Comparison of ENCODE assay signal across 14 mouse cellular contexts in genomic region chr2:44590881-44591280, GRCm38 (mm10).
DNase-seq lines count a peak whose midpoint lies in the region; ATAC-seq and TF ChIP-seq lines count a peak whose summit lies in the region.
"Had no signal": no experiment of that assay in that cellular context is flagged by ENCODE, and none has a peak within 500 bp of the region (broad histone marks: within the 10 kb centered on the region; RNA-seq: fewer than 3 reads in every experiment).

No protein-coding gene starts in this region.

- H3K4me3 ChIP-seq in forebrain, embryonic 16.5 days (replicated peaks; ENCODE audit: low read length): no peak overlapping the region
- no peak overlapping the region for H3K4me3 ChIP-seq in forebrain, embryonic 11.5 days (ENCODE audit: low read depth, low read length)
- H3K4me3 ChIP-seq in kidney, adult 2 months (ENCODE audit: insufficient read depth, low read depth, low read length): no peak overlapping the region
- H3K4me3 ChIP-seq: limb, embryonic 10.5 days; liver, embryonic 13.5 days; neural tube, embryonic 13.5 days had no signal

- TF ChIP-seq POLR2A in kidney, adult 2 months (IDR thresholded peaks at IDR 0.05; ENCODE audit: low read depth, low read length): no peak

- 33% methylated on average over 4 of the region's 4 CpGs for WGBS in forebrain, embryonic 16.5 days
- 70% methylated on average over 4 of the region's 4 CpGs for WGBS in forebrain, embryonic 11.5 days
- WGBS in kidney, adult 2 months: 44% methylated on average over 4 of the region's 4 CpGs

- no peaks in the 10 kb centered on the region for H3K4me1 ChIP-seq in forebrain, embryonic 16.5 days (replicated peaks; ENCODE audit: control insufficient read depth, insufficient read depth, low read length)
- H3K4me1 ChIP-seq in forebrain, embryonic 11.5 days (replicated peaks; ENCODE audit: control insufficient read depth, insufficient read depth, low read length): no peaks in the 10 kb centered on the region
- peaks cover 3% of the 10 kb centered on the region; the same call in 1 of the 2 replicates for H3K4me1 ChIP-seq in kidney, adult 2 months (ENCODE audit: control insufficient read depth, insufficient read depth, low read length)
- H3K4me1 ChIP-seq: limb, embryonic 10.5 days; liver, embryonic 13.5 days; neural tube, embryonic 13.5 days had no signal

- peak; percentile 58; the same call in 1 of the 2 replicates for ATAC-seq in forebrain, embryonic 16.5 days
- no peak for ATAC-seq in forebrain, embryonic 11.5 days (replicated peaks; ENCODE audit: low FRiP score)
- ATAC-seq: activated CD4-positive, CD25-positive, alpha-beta regulatory T cell, adult 4 months; intestine, postnatal 0 days had no signal

- H3K4me2 ChIP-seq in forebrain, embryonic 16.5 days (ENCODE audit: low read length): no peak overlapping the region
- no peak overlapping the region for H3K4me2 ChIP-seq in forebrain, embryonic 11.5 days (ENCODE audit: low read depth, low read length, severe bottlenecking)
- H3K4me2 ChIP-seq: liver, embryonic 13.5 days; neural tube, embryonic 13.5 days had no signal

- no peaks in the 10 kb centered on the region for H3K36me3 ChIP-seq in forebrain, embryonic 16.5 days (ENCODE audit: control insufficient read depth, insufficient read depth)
- no peaks in the 10 kb centered on the region for H3K36me3 ChIP-seq in forebrain, embryonic 11.5 days (ENCODE audit: control insufficient read depth, insufficient read depth, low read length)
- no peaks in the 10 kb centered on the region for H3K36me3 ChIP-seq in kidney, adult 2 months (ENCODE audit: control insufficient read depth, insufficient read depth, low read length)
- H3K36me3 ChIP-seq: limb, embryonic 10.5 days; liver, embryonic 13.5 days had no signal

- no peaks in the 10 kb centered on the region for H3K9me3 ChIP-seq in forebrain, embryonic 16.5 days (ENCODE audit: control insufficient read depth, low read length)
- no peaks in the 10 kb centered on the region for H3K9me3 ChIP-seq in forebrain, embryonic 11.5 days (ENCODE audit: control insufficient read depth, low read length)
- H3K9me3 ChIP-seq: limb, embryonic 10.5 days; liver, embryonic 13.5 days; neural tube, embryonic 13.5 days had no signal

- no peak overlapping the region for H3K27ac ChIP-seq in forebrain, embryonic 16.5 days (ENCODE audit: low read length)
- H3K27ac ChIP-seq in forebrain, embryonic 11.5 days (ENCODE audit: low read depth, low read length): no peak overlapping the region
- H3K27ac ChIP-seq in kidney, adult 2 months (ENCODE audit: insufficient read depth, low read depth, low read length): no peak overlapping the region
- H3K27ac ChIP-seq: limb, embryonic 10.5 days; liver, embryonic 13.5 days; neural tube, embryonic 13.5 days had no signal

- TF ChIP-seq CTCF in kidney, adult 2 months (conservative IDR thresholded peaks at IDR 0.05; ENCODE audit: insufficient read depth, insufficient read length, low read depth, low read length): no peak

- peak; percentile 27 for DNase-seq in adrenal gland, postnatal 10 days
- no peak for DNase-seq in adrenal gland, postnatal 4 days (ENCODE audit: low spot score in 2 of 2)
- DNase-seq in forebrain, embryonic 11.5 days (ENCODE audit: low spot score): no peak
- DNase-seq in kidney, adult 2 months: peak; percentile 50
- DNase-seq in kidney, postnatal 4 days: no peak
- DNase-seq in cerebellum, postnatal 25 days: peak; percentile 29 to 58
- DNase-seq in gastrocnemius, postnatal 25 days: no peak
- DNase-seq: liver, embryonic 13.5 days had no signal

- H3K9ac ChIP-seq in forebrain, embryonic 16.5 days (replicated peaks; ENCODE audit: low read depth, low read length): no peak overlapping the region
- H3K9ac ChIP-seq in forebrain, embryonic 11.5 days (ENCODE audit: low read length): no peak overlapping the region
- H3K9ac ChIP-seq: liver, embryonic 13.5 days; neural tube, embryonic 13.5 days had no signal

- H3K27me3 ChIP-seq in forebrain, embryonic 16.5 days (replicated peaks; ENCODE audit: control insufficient read depth, insufficient read depth, low read length): no peaks in the 10 kb centered on the region
- no peaks in the 10 kb centered on the region for H3K27me3 ChIP-seq in forebrain, embryonic 11.5 days (ENCODE audit: control insufficient read depth, insufficient read depth, low read length)
- no peaks in the 10 kb centered on the region for H3K27me3 ChIP-seq in kidney, adult 2 months (replicated peaks; ENCODE audit: control insufficient read depth, insufficient read depth, low read length)
- H3K27me3 ChIP-seq: CH12.LX; liver, embryonic 13.5 days; neural tube, embryonic 13.5 days had no signal

Comparison
In these comparisons a context has a peak if more than half of its experiments do, and no peak if none do; other contexts are left out.
1. DNase-seq: peak in adrenal gland, postnatal 10 days (single experiment), kidney, adult 2 months (single experiment) and cerebellum, postnatal 25 days (2 of 2); none in adrenal gland, postnatal 4 days (0 of 2), forebrain, embryonic 11.5 days (single experiment), kidney, postnatal 4 days (0 of 2) and gastrocnemius, postnatal 25 days (single experiment).